Mouse (Mus musculus): Measurements from ENCODE around the gene Klc1. TPM values are rescaled to one million over a fixed set of nuclear protein-coding genes. Genes with fewer than 3 reads are reported as not detected.

The Klc1 gene
- polyA plus RNA-seq, 1 experiment: 66.3 TPM

GRCm38 (mm10) chr12:111803538-111803937, 44.9 kb downstream of the Klc1 start:
- Histone ChIP-seq H3K27me3 (replicated peaks) (no peaks in the 10 kb centered on the region), H3K36me3 (replicated peaks; ENCODE audit: low read length) (peaks cover 96% of the 10 kb centered on the region), H3K4me3 (replicated peaks) (no peak overlapping the region), H3K4me1 (peaks cover 11% of the 10 kb centered on the region), H3K9me3 (no peaks in the 10 kb centered on the region)
- TF ChIP-seq GATA1 (IDR thresholded peaks at IDR 0.05; ENCODE audit: borderline replicate concordance, low read length) (no peak), FLI1 (IDR thresholded peaks at IDR 0.05; ENCODE audit: low read length) (no peak)

- no peaks in the 10 kb centered on the region for H3K9me3 ChIP-seq
- peaks cover 72% of the 10 kb centered on the region for H3K36me3 ChIP-seq (replicated peaks; ENCODE audit: low read length)
- no peaks in the 10 kb centered on the region for H3K27me3 ChIP-seq (replicated peaks)
- TF ChIP-seq GATA1 (IDR thresholded peaks at IDR 0.05; ENCODE audit: borderline replicate concordance, low read length) (no peak), FLI1 (IDR thresholded peaks at IDR 0.05; ENCODE audit: low read length) (no peak)
- peaks cover 61% of the 10 kb centered on the region for H3K4me1 ChIP-seq
- H3K4me3 ChIP-seq (replicated peaks): no peak overlapping the region
Measured at GRCm38 (mm10) chr12:111808775-111809174, 50.1 kb downstream of the Klc1 start.

- TF ChIP-seq FLI1 (IDR thresholded peaks at IDR 0.05; ENCODE audit: low read length) (no peak), GATA1 (IDR thresholded peaks at IDR 0.05; ENCODE audit: borderline replicate concordance, low read length) (no peak)
- H3K9me3 ChIP-seq: no peaks in the 10 kb centered on the region
- peaks cover 65% of the 10 kb centered on the region for H3K4me1 ChIP-seq
- H3K4me3 ChIP-seq (replicated peaks): peak overlapping the region; percentile 72
- H3K36me3 ChIP-seq (replicated peaks; ENCODE audit: low read length): peaks cover 62% of the 10 kb centered on the region
- no peaks in the 10 kb centered on the region for H3K27me3 ChIP-seq (replicated peaks)
Measured at GRCm38 (mm10) chr12:111809762-111810161, 51.1 kb downstream of the Klc1 start.

GRCm38 (mm10) chr12:111812075-111812474, 53.4 kb downstream of the Klc1 start:
- H3K27me3 ChIP-seq (replicated peaks): no peaks in the 10 kb centered on the region
- peaks cover 42% of the 10 kb centered on the region for H3K36me3 ChIP-seq (replicated peaks; ENCODE audit: low read length)
- TF ChIP-seq FLI1 (IDR thresholded peaks at IDR 0.05; ENCODE audit: low read length) (no peak), GATA1 (IDR thresholded peaks at IDR 0.05; ENCODE audit: borderline replicate concordance, low read length) (no peak)
- no peaks in the 10 kb centered on the region for H3K9me3 ChIP-seq
- H3K4me1 ChIP-seq: peaks cover 88% of the 10 kb centered on the region
- peak overlapping the region; percentile 33 for H3K4me3 ChIP-seq (replicated peaks)

DNA sequence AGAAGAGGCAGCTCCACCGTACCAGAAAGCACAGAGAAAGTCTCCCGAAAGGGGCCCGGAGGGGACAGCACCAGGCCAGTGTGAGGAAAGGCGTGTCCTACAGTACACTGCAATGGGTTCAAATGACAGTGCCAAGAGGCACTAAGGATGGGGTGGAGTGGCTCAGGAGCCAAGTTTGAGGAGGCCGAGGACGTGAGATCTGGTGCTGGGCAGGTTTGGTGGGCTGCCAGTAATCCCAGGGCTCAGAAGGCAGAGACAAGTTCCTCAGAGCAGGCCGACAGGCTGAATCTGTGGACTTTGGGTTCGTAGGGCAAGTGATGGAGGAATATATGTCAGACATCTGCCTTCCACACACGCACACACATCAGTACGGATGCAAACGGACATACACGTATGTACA, 54.0 kb downstream of the Klc1 start:
- H3K27me3 ChIP-seq (replicated peaks): no peaks in the 10 kb centered on the region
- peaks cover 90% of the 10 kb centered on the region for H3K4me1 ChIP-seq
- H3K9me3 ChIP-seq: no peaks in the 10 kb centered on the region
- TF ChIP-seq GATA1 (IDR thresholded peaks at IDR 0.05; ENCODE audit: borderline replicate concordance, low read length) (no peak), FLI1 (IDR thresholded peaks at IDR 0.05; ENCODE audit: low read length) (no peak)
- H3K36me3 ChIP-seq (replicated peaks; ENCODE audit: low read length): peaks cover 42% of the 10 kb centered on the region
- H3K4me3 ChIP-seq (replicated peaks): peak overlapping the region; percentile 96

DNA sequence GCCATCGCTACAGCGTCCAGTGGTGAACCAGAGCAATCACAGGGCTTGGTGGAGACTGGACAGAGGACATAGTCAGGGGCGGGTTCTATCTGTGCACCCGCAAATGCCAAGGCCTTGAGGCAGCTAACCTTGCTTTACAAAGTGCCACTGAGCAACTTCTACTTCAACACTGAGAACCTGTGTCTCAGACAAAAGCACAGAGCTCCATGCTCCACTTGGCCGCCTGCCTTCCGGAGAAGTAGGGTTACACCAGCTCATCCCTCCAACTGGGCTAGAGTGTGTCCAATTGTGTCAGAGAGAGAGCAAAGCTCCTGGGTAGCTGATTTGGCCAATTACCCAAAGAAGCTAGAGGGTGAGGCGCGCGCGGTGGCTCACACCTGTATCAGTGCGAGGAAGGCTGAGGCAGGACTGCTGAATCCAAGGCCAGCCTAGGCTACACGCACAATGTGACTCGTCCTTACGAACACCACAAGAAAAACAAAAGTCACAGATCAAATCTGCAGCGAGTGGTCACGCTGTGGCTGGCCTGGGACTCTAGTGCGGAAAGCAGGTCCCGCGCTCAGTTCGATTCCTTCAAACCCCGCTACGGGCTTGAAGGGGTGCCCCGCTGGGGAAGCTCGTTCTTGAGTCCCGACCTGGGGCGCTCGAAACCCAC, 54.6 kb downstream of the Klc1 start:
- no peak for TF ChIP-seq FLI1 (IDR thresholded peaks at IDR 0.05; ENCODE audit: low read length)
- no peak for TF ChIP-seq GATA1 (IDR thresholded peaks at IDR 0.05; ENCODE audit: borderline replicate concordance, low read length)
- Histone ChIP-seq H3K4me3 (replicated peaks) (peak overlapping the region; percentile 96), H3K36me3 (replicated peaks; ENCODE audit: low read length) (peaks cover 42% of the 10 kb centered on the region), H3K4me1 (peaks cover 87% of the 10 kb centered on the region), H3K9me3 (no peaks in the 10 kb centered on the region), H3K27me3 (replicated peaks) (no peaks in the 10 kb centered on the region)

DNA sequence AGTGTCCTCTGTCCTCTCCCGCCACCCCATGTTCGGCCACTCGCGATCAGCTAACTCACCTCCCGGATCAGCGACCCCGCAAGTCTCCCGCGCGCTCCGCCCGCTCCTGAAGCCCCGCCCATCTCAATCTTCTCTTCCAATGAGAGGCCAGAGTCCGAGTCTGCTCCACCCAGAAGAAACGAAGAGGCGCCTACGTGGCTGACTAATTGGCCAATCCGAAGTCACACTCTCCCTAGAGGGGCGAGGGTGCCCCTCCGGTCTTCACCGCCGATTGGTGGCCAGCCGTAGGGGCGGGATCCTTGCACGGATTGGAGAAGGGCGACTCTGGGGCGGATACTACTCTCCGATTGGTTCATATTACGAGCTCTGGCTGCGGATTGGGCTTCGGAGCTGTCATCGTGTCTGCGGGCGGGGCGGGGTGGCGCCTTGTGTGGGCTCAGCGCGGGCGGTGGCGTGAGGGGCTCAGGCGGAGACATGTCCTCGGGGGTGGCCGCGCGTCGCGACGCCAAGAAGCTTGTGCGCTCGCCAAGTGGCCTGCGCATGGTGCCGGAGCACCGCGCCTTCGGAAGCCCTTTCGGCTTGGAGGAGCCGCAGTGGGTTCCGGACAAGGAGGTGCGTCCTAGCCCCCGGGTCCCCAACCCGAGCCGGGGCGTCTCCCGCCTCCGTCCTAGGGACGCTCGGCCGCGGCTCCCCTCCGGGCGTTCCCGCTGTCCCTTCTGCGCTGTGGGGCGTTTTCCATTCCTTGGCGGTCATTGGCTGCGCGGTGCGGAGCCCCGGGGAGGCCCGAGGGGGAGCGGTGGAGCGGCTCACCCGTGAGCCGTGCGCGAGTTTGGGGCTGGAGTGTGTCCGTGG, 55.3 kb downstream of the Klc1 start, which contains the start of the genes Xrcc3 and Zfyve21:
Gene Xrcc3 (minus strand): TSS at position 108 of the 852 bp plus-strand sequence.
Gene Zfyve21 (plus strand): TSS at position 405 of the 852 bp plus-strand sequence.
- H3K36me3 ChIP-seq (replicated peaks; ENCODE audit: low read length): peaks cover 40% of the 10 kb centered on the region
- peaks cover 87% of the 10 kb centered on the region for H3K4me1 ChIP-seq

GRCm38 (mm10) chr12:111814769-111815762, 56.4 kb downstream of the Klc1 start:
- H3K4me1 ChIP-seq: peaks cover 82% of the 10 kb centered on the region
- no peak for TF ChIP-seq FLI1 (IDR thresholded peaks at IDR 0.05; ENCODE audit: low read length)
- TF ChIP-seq GATA1 (IDR thresholded peaks at IDR 0.05; ENCODE audit: borderline replicate concordance, low read length): no peak
- H3K4me3 ChIP-seq (replicated peaks): peak overlapping the region; percentile 96
- H3K36me3 ChIP-seq (replicated peaks; ENCODE audit: low read length): peaks cover 36% of the 10 kb centered on the region
- no peaks in the 10 kb centered on the region for H3K9me3 ChIP-seq
- H3K27me3 ChIP-seq (replicated peaks): no peaks in the 10 kb centered on the region

More for the DNA sequence above, 55.3 kb downstream of the Klc1 start, which contains the start of the genes Xrcc3 and Zfyve21:
- Histone ChIP-seq H3K9me3 (no peaks in the 10 kb centered on the region), H3K27me3 (replicated peaks) (no peaks in the 10 kb centered on the region), H3K4me3 (replicated peaks) (peak within 1 kb of the TSS; percentile 96)
- no peak for TF ChIP-seq FLI1 (IDR thresholded peaks at IDR 0.05; ENCODE audit: low read length)
- no peak for TF ChIP-seq GATA1 (IDR thresholded peaks at IDR 0.05; ENCODE audit: borderline replicate concordance, low read length)

GRCm38 (mm10) chr12:111816528-111816927, 57.9 kb downstream of the Klc1 start:
- H3K4me1 ChIP-seq: peaks cover 80% of the 10 kb centered on the region

More at GRCm38 (mm10) chr12:111816528-111816927, 57.9 kb downstream of the Klc1 start:
- H3K36me3 ChIP-seq (replicated peaks; ENCODE audit: low read length): peaks cover 36% of the 10 kb centered on the region
- no peak overlapping the region for H3K4me3 ChIP-seq (replicated peaks)
- H3K27me3 ChIP-seq (replicated peaks): no peaks in the 10 kb centered on the region
- TF ChIP-seq GATA1 (IDR thresholded peaks at IDR 0.05; ENCODE audit: borderline replicate concordance, low read length) (no peak), FLI1 (IDR thresholded peaks at IDR 0.05; ENCODE audit: low read length) (no peak)
- H3K9me3 ChIP-seq: no peaks in the 10 kb centered on the region
